Mouse (Mus musculus) olfactory bulb, adult 2 months (tissue): Measurements from ENCODE around the gene Akt3.

ENCODE experiments used
- CTCF ChIP-seq: fragments of 200-500 bp; IDR thresholded peaks from 2 replicates; pipeline ENCODE4 v1.5.1; 2012; ENCODE audit warnings: low read depth, mild to moderate bottlenecking, low read length, moderate library complexity; ENCODE audit not compliant: insufficient read depth
- POLR2A ChIP-seq: fragments of 200-500 bp; IDR thresholded peaks from 2 replicates; pipeline ENCODE4 v1.6.1; 2012; ENCODE audit warnings: mild to moderate bottlenecking, low read depth, low read length, moderate library complexity; ENCODE audit not compliant: insufficient read depth

GRCm38 (mm10) chr1:177126674-177127073 lies 131.3 kb downstream of the Akt3 start:
- TF ChIP-seq POLR2A (no peak), CTCF (no peak)
